Mouse (Mus musculus) embryonic facial prominence, embryonic 14.5 days (tissue): Measurements from ENCODE around the gene Gdf15. TPM values are rescaled to one million over a fixed set of nuclear protein-coding genes. Genes with fewer than 3 reads are reported as not detected.

Experiments used
- ATAC-seq: fragments of 200-750 bp; cut with Nextera tagmentation; 2 replicates; pipeline ENCODE4 v1.8.0; 2017; ENCODE audit warnings: low read depth, moderate number of reproducible peaks, moderate TSS enrichment
- DNase-seq: peaks from one replicate; pipeline ENCODE4 v3.0.0-alpha.2; 2015; ENCODE audit warnings: low spot score
- H3K27ac ChIP-seq: fragments of 300-500 bp; sonication (generic); replicated peaks from 2 replicates; pipeline ENCODE4 v1.5.1; 2014; ENCODE audit warnings: low read depth, mild to moderate bottlenecking, low read length, moderate library complexity
- H3K27me3 ChIP-seq: fragments of 300-500 bp; sonication (generic); replicated peaks from 2 replicates; pipeline ENCODE4 v1.6.1; 2014; ENCODE audit warnings: low read length; ENCODE audit not compliant: control insufficient read depth, insufficient read depth
- H3K36me3 ChIP-seq: fragments of 300-500 bp; sonication (generic); 2 replicates; pipeline ENCODE4 v1.6.1; 2014; ENCODE audit warnings: low read length, mixed read lengths; ENCODE audit not compliant: control insufficient read depth, insufficient read depth
- H3K4me1 ChIP-seq: fragments of 300-500 bp; sonication (generic); 2 replicates; pipeline ENCODE4 v1.6.1; 2014; ENCODE audit warnings: antibody characterized with exemption, low read length; ENCODE audit not compliant: control insufficient read depth, insufficient read depth
- H3K4me2 ChIP-seq: fragments of 300-500 bp; sonication (generic); 2 replicates; pipeline ENCODE4 v1.6.1; 2014; ENCODE audit warnings: low read depth, mild to moderate bottlenecking, low read length, moderate library complexity, mixed read lengths
- H3K4me3 ChIP-seq: fragments of 300-500 bp; sonication (generic); 2 replicates; pipeline ENCODE4 v1.5.1; 2014; ENCODE audit warnings: low read depth, mild to moderate bottlenecking, low read length
- H3K9ac ChIP-seq: fragments of 300-500 bp; sonication (generic); 2 replicates; pipeline ENCODE4 v1.6.1; 2014; ENCODE audit warnings: low read depth, mild to moderate bottlenecking, low read length, moderate library complexity, mixed read lengths
- H3K9me3 ChIP-seq: fragments of 300-500 bp; sonication (generic); 2 replicates; pipeline ENCODE4 v1.6.1; 2016; ENCODE audit warnings: low read length; ENCODE audit not compliant: control insufficient read depth
- WGBS: fragments of 180-500 bp; shearing (Covaris S2); extraction: QIAGEN DNeasy Blood & Tissue Kit; methylation state at CpG from one replicate; pipeline ENCODE4 v1.1.7; 2014; 5-methylcytosine and 5-hydroxymethylcytosine counted together
- polyA plus RNA-seq: library from polyadenylated mRNA; unstranded; fragments of >200 nt; fragmentation: Nextera tagmentation; extraction: Ambion mirVana; gene quantifications from 2 replicates; pipeline ENCODE4 v1.2.1, GENCODE M21; 2014

Gene Gdf15
- polyA plus RNA-seq, 1 experiment from 2014 or later = 0.28 TPM

- Histone ChIP-seq H3K9me3 (no peaks in the 10 kb centered on the region), H3K4me1 (peaks cover 17% of the 10 kb centered on the region), H3K27ac (no peak overlapping the region; the same call in 1 of the 2 replicates), H3K4me2 (peak overlapping the region; percentile 82), H3K27me3 (peaks cover 7% of the 10 kb centered on the region; the same call in 1 of the 2 replicates), H3K9ac (peak overlapping the region; percentile 66), H3K36me3 (no peaks in the 10 kb centered on the region), H3K4me3 (peak overlapping the region; percentile 52)
- peak; percentile 32; the same call in 1 of the 2 replicates for ATAC-seq
- WGBS = 14% methylated on average over 22 of the region's 22 CpGs
- peak; percentile 65 for DNase-seq
Measured at GRCm38 (mm10) chr8:70630532-70631381, 1.5 kb downstream of the Gdf15 start.

- ATAC-seq (peak; percentile 93), DNase-seq (peak; percentile 92)
- Histone ChIP-seq H3K9ac (peak overlapping the region; percentile 66), H3K27ac (peak overlapping the region; percentile 46), H3K4me3 (peak overlapping the region; percentile 52), H3K9me3 (no peaks in the 10 kb centered on the region), H3K4me1 (peaks cover 17% of the 10 kb centered on the region), H3K27me3 (peaks cover 7% of the 10 kb centered on the region; the same call in 1 of the 2 replicates), H3K4me2 (peak overlapping the region; percentile 82), H3K36me3 (no peaks in the 10 kb centered on the region)
- under 1% methylated on average over 37 of the region's 60 CpGs for WGBS
Measured at GRCm38 (mm10) chr8:70629574-70630531, 2.4 kb downstream of the Gdf15 start.

- no peak for ATAC-seq
- Histone ChIP-seq H3K9me3 (no peaks in the 10 kb centered on the region), H3K36me3 (no peaks in the 10 kb centered on the region), H3K27ac (no peak overlapping the region), H3K27me3 (peaks cover 7% of the 10 kb centered on the region; the same call in 1 of the 2 replicates), H3K9ac (peak overlapping the region; percentile 66), H3K4me1 (peaks cover 16% of the 10 kb centered on the region), H3K4me2 (peak overlapping the region; percentile 82), H3K4me3 (peak overlapping the region; percentile 52)
- DNase-seq = no peak
- WGBS = 54% methylated on average over 7 of the region's 7 CpGs
Measured at GRCm38 (mm10) chr8:70628986-70629490, 3.2 kb downstream of the Gdf15 start.

- no peak for ATAC-seq
- Histone ChIP-seq H3K36me3 (no peaks in the 10 kb centered on the region), H3K27me3 (peaks cover 7% of the 10 kb centered on the region), H3K27ac (no peak overlapping the region), H3K4me1 (peaks cover 11% of the 10 kb centered on the region), H3K4me3 (no peak overlapping the region), H3K9me3 (no peaks in the 10 kb centered on the region), H3K4me2 (no peak overlapping the region), H3K9ac (no peak overlapping the region)
- 91% methylated on average over 5 of the region's 5 CpGs for WGBS
- no peak for DNase-seq
Measured at GRCm38 (mm10) chr8:70627041-70627440, 5.2 kb downstream of the Gdf15 start.

GRCm38 (mm10) chr8:70625104-70625503, 7.2 kb downstream of the Gdf15 start:
- Histone ChIP-seq H3K9me3 (no peaks in the 10 kb centered on the region), H3K4me2 (peak overlapping the region; percentile 23; the same call in 1 of the 2 replicates), H3K27ac (no peak overlapping the region), H3K27me3 (no peaks in the 10 kb centered on the region; the same call in none of the 2 replicates), H3K36me3 (no peaks in the 10 kb centered on the region), H3K9ac (no peak overlapping the region), H3K4me1 (no peaks in the 10 kb centered on the region), H3K4me3 (no peak overlapping the region)
- ATAC-seq = no peak
- WGBS = 13% methylated on average over 5 of the region's 5 CpGs
- DNase-seq = peak; percentile 53

GRCm38 (mm10) chr8:70622220-70622619, 10.0 kb downstream of the Gdf15 start:
- no peak for ATAC-seq
- no peak overlapping the region for H3K27ac ChIP-seq
- H3K27me3 ChIP-seq = no peaks in the 10 kb centered on the region; the same call in none of the 2 replicates
- no peak overlapping the region for H3K9ac ChIP-seq
- no peaks in the 10 kb centered on the region for H3K36me3 ChIP-seq
- no peaks in the 10 kb centered on the region for H3K4me1 ChIP-seq
- no peaks in the 10 kb centered on the region for H3K9me3 ChIP-seq
- WGBS = 56% methylated on average over 3 of the region's 3 CpGs
- no peak overlapping the region for H3K4me2 ChIP-seq
- no peak for DNase-seq
- H3K4me3 ChIP-seq = no peak overlapping the region

- Histone ChIP-seq H3K4me2 (no peak overlapping the region), H3K36me3 (no peaks in the 10 kb centered on the region), H3K27ac (no peak overlapping the region), H3K4me3 (no peak overlapping the region), H3K27me3 (no peaks in the 10 kb centered on the region; the same call in none of the 2 replicates), H3K9ac (no peak overlapping the region), H3K4me1 (no peaks in the 10 kb centered on the region), H3K9me3 (no peaks in the 10 kb centered on the region)
- 33% methylated on average over 8 of the region's 9 CpGs for WGBS
- ATAC-seq (peak; percentile 38; the same call in 1 of the 2 replicates), DNase-seq (no peak)
Measured at GRCm38 (mm10) chr8:70618888-70619334, 13.3 kb downstream of the Gdf15 start.

GRCm38 (mm10) chr8:70617985-70618384, 14.3 kb downstream of the Gdf15 start:
- Histone ChIP-seq H3K9me3 (no peaks in the 10 kb centered on the region), H3K36me3 (no peaks in the 10 kb centered on the region), H3K4me3 (no peak overlapping the region), H3K27ac (no peak overlapping the region), H3K4me1 (no peaks in the 10 kb centered on the region), H3K4me2 (no peak overlapping the region), H3K9ac (0 out of 2 replicates have a peak overlapping the region, but pooled peaks have one; percentile 30), H3K27me3 (no peaks in the 10 kb centered on the region; the same call in none of the 2 replicates)
- DNase-seq = no peak
- WGBS = 77% methylated on average over 11 of the region's 11 CpGs
- no peak for ATAC-seq
